Mouse (Mus musculus) lung, adult 2 months (tissue): ENCODE data around the gene Zfp839.

Source experiments
- CTCF ChIP-seq: fragments of 200-500 bp; IDR thresholded peaks from 2 replicates; pipeline ENCODE4 v1.5.1; 2011; ENCODE audit warnings: mild to moderate bottlenecking, low read length, control low read depth; ENCODE audit not compliant: insufficient read depth
- POLR2A ChIP-seq: fragments of 200-500 bp; IDR thresholded peaks from 2 replicates; pipeline ENCODE4 v1.6.1; 2011; ENCODE audit warnings: low read depth, mild to moderate bottlenecking, control low read depth, low read length, borderline replicate concordance; ENCODE audit errors: extremely low read depth

DNA sequence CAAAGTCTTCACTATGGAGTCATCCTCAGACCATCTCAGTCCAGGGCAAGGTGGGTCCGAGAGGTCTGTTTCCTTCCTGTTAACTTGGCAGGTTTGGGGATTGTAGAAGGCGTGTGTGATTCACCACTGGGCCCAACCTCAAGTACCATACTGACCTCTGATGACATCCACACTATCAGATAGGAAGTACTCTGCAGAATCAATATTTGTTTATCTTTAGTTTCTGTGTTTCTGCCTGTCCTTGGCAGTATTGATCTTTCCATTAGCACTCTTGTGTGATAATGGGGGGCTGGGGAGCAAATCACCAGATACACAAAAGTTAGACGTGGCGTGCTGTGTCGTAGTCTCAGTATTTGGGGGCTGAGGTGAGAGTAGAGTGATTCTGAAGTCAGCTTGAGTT, 21.2 kb downstream of the Zfp839 start:
- TF ChIP-seq CTCF (no peak), POLR2A (no peak)
